ENCODE assay signal across 17 mouse cellular contexts in genomic region chr2:59751172-59751571, GRCm38 (mm10).
"Had no signal": no experiment of that assay in that cellular context is flagged by ENCODE, and none has a peak within 500 bp of the region (broad histone marks: within the 10 kb centered on the region; RNA-seq: fewer than 3 reads in every experiment).

No protein-coding gene starts in this region.

- ATAC-seq: lung, postnatal 0 days; midbrain, embryonic 13.5 days; midbrain, embryonic 15.5 days had no signal

- DNase-seq: lung, adult 2 months; lung, postnatal 14 days; lung, postnatal 36 days; right cerebral cortex, postnatal 14 days; thymus, adult 2 months; thymus, postnatal 25 days; thymus, postnatal 4 days had no signal

- H3K27ac ChIP-seq: lung, embryonic 15.5 days; macrophage; midbrain, embryonic 13.5 days; midbrain, embryonic 15.5 days; neural tube, embryonic 12.5 days; stomach, embryonic 15.5 days; stomach, postnatal 0 days had no signal

- H3K4me1 ChIP-seq: midbrain, embryonic 13.5 days; neural tube, embryonic 12.5 days had no signal

- H3K9me3 ChIP-seq: lung, embryonic 15.5 days; midbrain, embryonic 13.5 days; midbrain, embryonic 15.5 days; neural tube, embryonic 12.5 days; stomach, embryonic 15.5 days had no signal

- H3K4me3 ChIP-seq: lung, embryonic 15.5 days; megakaryocyte, embryonic 14.5 days; midbrain, embryonic 13.5 days; midbrain, embryonic 15.5 days; neural tube, embryonic 12.5 days; stomach, embryonic 15.5 days had no signal

- H3K9ac ChIP-seq: lung, embryonic 15.5 days; midbrain, embryonic 13.5 days; midbrain, embryonic 15.5 days; neural tube, embryonic 12.5 days; stomach, embryonic 15.5 days had no signal

- H3K4me2 ChIP-seq: lung, embryonic 15.5 days; midbrain, embryonic 11.5 days; midbrain, embryonic 13.5 days; midbrain, embryonic 15.5 days; neural tube, embryonic 12.5 days; stomach, embryonic 15.5 days had no signal

- H3K36me3 ChIP-seq: lung, embryonic 15.5 days; midbrain, embryonic 13.5 days; midbrain, embryonic 15.5 days; neural tube, embryonic 12.5 days; stomach, embryonic 15.5 days had no signal

- H3K27me3 ChIP-seq: lung, embryonic 15.5 days; midbrain, embryonic 13.5 days; midbrain, embryonic 15.5 days; neural tube, embryonic 12.5 days; stomach, embryonic 15.5 days had no signal
